Mouse (Mus musculus): ENCODE data around the gene Map3k21.

GRCm38 (mm10) chr8:125889920-125890319 is 20.3 kb upstream of the Map3k21 start:
- TF ChIP-seq CTCF (IDR thresholded peaks at IDR 0.05) (no peak), EP300 (IDR thresholded peaks at IDR 0.05) (no peak)

All from lung, postnatal 0 days (tissue).